Mouse (Mus musculus) urinary bladder, adult 18-20 months (tissue): ENCODE measurements around the gene Arcn1.

Source experiments
- DNase-seq, 2 experiments: peaks; one replicate each; pipeline ENCODE4 v3.0.0; 2022; ENCODE audit warnings: low spot score in 2 of 2, mixed read lengths in 2 of 2

Arcn1 gene

DNA sequence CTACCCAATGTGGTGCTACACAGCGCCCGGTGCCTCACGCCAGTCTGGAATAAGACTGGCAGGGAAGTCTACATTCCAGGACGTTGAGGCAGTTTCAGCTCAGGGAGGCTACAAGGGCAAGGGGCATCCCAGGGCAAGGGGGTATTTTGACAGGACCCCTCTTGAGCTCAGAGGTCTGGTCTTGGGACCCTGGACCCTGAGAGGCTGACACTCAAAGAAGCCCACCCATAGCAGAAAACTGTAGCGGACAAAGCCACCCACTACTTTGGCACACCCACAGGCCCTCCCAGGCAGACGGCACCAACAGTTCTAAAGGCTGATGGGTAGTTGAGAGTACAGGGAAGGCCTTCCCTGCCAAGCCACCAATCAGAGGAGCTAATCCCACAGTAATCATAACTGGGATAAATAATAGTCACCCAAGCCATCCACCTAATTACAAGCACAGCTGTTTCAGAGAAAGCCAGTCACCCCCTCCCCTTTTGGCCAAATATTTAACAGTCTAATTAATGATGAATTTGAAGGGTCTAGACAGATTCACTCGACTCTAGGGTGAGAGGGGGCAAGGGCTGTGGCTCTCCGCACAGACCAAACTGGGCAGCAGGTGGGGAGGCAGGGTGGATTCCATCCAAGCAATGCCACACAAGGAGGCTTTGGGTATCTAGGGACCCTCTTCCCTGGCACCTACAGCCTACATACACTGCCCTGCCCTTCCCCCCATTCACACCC, 47.9 kb downstream of the Arcn1 start:
- no peak for DNase-seq

GRCm38 (mm10) chr9:44718937-44719631, 48.6 kb downstream of the Arcn1 start:
- DNase-seq = no peak

DNA sequence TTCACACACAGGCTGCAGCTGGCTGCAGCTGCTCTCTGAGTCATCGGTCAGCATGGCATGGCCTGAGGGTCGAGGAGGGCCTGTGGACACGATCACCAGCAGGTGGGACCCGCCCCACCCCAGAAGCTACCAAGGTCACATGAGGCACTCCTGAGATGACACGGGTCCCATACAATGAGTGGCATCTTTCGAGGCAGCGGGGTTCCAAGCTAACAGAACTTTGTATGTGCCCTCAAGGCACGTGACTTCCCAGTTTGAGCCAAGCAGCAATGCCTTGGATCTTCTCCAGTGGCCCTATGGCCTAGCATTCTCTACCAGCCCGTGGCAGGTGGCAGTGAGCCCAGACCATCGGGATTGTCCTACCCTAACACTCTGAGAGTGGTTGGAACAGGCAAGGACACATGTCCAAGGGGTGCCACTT, 49.8 kb downstream of the Arcn1 start:
- DNase-seq = no peak

- no peak for DNase-seq
These were observed 50.4 kb downstream of the Arcn1 start for GRCm38 (mm10) chr9:44716997-44717821.

DNA sequence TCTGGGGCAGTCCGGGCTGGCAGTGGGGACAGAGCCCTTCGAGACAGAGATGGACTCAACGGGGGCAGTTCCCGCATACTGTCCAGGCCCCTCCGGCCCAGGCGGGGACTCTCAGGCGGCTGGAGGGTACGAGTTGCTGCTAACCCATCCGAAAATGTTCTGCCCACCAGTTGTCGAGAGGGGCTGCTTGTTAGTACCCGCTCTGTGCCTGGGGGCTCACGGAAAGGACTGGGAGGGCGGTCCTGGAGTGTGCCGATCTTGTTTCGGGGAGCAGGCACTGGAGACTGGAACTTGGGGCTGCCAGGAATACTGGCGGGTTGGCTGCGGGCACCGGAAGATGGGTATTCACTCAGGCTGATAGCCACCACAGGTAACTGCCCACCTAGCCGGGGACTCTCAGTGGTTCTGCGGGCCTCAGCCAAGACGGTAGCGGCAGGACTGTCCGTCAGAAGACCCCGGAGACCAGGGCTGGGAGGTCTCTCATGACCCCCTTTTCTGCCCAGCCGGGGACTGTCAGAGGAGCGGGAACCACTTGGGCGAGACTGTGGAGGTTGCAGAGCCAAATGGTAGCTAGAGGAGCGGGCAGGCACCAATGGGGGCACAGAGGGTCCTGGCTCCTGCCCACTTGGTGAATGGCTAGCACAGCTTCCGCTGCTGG, 51.8 kb downstream of the Arcn1 start:
- DNase-seq = no peak

- DNase-seq = no peak
These were observed 52.5 kb downstream of the Arcn1 start for GRCm38 (mm10) chr9:44715109-44715508.

GRCm38 (mm10) chr9:44713574-44713973, 54.1 kb downstream of the Arcn1 start:
- no peak for DNase-seq

GRCm38 (mm10) chr9:44713080-44713479, 54.6 kb downstream of the Arcn1 start:
- peak in 1 of 2 experiments; percentile 85 for DNase-seq

DNA sequence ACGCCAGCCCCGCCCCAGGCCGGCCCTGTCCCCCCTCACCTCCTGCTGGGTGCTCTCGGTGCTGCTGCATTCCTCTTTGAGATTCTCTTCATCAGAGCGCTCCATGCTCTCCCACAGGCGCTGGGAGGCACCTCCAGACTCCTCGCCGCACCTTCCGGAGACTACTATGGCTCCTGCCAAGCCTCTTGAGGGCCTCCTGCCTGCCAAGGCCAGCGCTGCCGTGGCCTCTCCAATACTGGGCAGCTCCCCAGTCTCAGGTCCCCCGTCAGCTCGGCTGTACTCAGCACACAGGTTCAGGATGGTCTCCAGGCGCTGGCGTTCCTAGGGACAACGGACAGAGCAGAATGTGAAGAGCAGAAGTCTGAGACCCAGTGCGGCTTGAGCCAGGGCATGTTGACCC, 56.0 kb downstream of the Arcn1 start:
- DNase-seq = no peak

- DNase-seq = no peak
These were observed 57.4 kb downstream of the Arcn1 start for GRCm38 (mm10) chr9:44710213-44710612.

DNA sequence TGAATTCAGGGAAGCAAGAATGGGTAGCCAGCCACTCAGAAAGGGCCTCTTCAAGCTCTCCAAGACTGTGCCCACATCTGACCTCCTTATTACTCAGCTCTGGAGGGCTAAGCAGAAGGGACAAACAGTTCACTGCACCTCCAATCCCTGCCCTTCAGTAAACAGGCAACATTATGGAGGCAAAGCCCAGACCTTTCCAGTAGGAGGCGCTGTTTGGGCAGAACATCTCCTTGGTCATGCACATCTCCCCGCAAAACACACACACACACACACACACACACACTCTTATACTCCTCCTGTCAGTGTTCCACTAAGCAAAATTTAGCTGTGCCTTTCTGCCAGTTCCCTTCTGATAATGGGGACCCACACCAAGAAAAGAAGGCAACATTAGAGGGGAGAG, 58.0 kb downstream of the Arcn1 start:
- no peak for DNase-seq

GRCm38 (mm10) chr9:44708925-44709324, 58.7 kb downstream of the Arcn1 start:
- no peak for DNase-seq

DNA sequence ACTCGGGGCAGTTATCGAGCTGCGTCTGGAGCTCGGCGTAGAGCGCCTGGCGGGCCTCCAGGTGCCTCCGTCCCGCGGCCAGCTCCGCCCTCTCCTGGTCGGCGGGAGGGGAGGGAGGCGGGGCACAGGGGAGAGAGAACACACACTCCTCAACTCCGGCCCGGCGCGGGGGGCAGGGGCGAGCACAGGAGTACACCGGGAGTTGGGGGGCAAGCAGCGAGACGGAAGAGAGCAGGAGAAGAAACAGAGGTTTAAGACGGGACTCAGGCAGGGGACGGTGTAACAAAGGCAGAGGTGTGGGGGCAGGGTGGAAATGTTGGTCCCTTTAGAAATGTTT, 59.2 kb downstream of the Arcn1 start:
- DNase-seq = peak; percentile 77 to 78

GRCm38 (mm10) chr9:44707749-44708428, 59.8 kb downstream of the Arcn1 start:
- DNase-seq = no peak

DNA sequence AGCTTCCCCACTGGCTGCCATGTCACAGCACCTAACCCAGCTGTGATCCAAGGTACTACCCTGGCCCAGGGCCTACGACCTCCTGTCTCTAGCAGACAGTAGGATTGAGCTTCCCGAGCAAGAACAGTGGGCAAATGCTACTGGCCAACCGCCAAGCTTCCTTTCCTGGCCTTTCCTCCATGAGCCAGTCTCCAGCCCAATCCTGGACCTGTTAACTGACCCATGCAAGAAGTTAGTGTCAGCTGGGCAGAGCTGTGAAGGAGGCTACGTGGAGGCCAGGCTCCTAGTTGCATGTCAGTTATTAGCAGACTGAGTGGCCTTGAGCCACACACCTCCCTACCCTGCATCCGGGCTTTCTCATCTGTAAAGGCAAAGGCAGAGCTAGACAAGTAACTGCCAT, 67.9 kb downstream of the Arcn1 start:
- DNase-seq = no peak

GRCm38 (mm10) chr9:44699196-44699595, 68.4 kb downstream of the Arcn1 start:
- no peak for DNase-seq

- no peak for DNase-seq
These were observed 69.8 kb downstream of the Arcn1 start for GRCm38 (mm10) chr9:44697866-44698265.

DNA sequence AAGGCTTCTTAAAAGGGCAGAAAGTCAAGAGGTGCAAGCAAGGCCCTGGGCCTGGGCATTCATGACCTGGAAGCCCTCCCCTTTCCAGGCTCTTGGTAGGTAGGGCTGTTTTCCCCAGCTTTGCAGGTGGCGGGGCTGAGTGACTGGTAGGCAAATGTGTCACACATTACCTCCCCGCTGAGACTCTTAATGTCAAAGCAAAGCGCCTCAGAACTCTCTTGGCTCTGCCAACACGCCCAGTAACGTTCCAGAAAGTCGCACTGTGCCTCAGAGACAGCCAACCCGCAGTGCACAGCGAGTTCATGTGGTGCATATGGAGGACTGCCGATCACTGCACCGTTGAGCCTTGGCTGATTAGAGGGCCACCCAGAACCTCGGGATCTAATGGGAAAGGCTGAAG, 74.6 kb downstream of the Arcn1 start:
- DNase-seq = no peak

GRCm38 (mm10) chr9:44691671-44692520, 75.7 kb downstream of the Arcn1 start:
- DNase-seq = peak in 1 of 2 experiments; percentile 39
